10 mouse cellular contexts compared by ENCODE assay signal in genomic region chr17:7025764-7026346, GRCm38 (mm10). TPM values are rescaled to one million over a fixed set of nuclear protein-coding genes. Genes with fewer than 3 reads are reported as not detected.
"Had no signal": no experiment of that assay in that cellular context is flagged by ENCODE, and none has a peak within 500 bp of the region (broad histone marks: within the 10 kb centered on the region; RNA-seq: fewer than 3 reads in every experiment).

No protein-coding gene starts in this region.

RNA-seq across cellular contexts. Expression of gene Gm1604a, which starts 0.5 kb away (rescaled TPM):
- total RNA-seq: liver, adult 2 months had no signal
- polyA plus RNA-seq: large intestine, adult 2 months; limb, embryonic 13.5 days; liver, adult 2 months; lung, embryonic 16.5 days; midbrain, embryonic 12.5 days; spleen, adult 2 months; stomach, embryonic 15.5 days; testis, adult 2 months; urinary bladder, adult 2 months had no signal

RNA-seq across cellular contexts. Expression of gene Gm49721, which starts 47.2 kb away (rescaled TPM):
- total RNA-seq: liver, adult 2 months; megakaryocyte-erythroid progenitor cell, adult 5-6 weeks had no signal
- polyA plus RNA-seq: spleen, adult 2 months had no signal
